In the genomic region with DNA sequence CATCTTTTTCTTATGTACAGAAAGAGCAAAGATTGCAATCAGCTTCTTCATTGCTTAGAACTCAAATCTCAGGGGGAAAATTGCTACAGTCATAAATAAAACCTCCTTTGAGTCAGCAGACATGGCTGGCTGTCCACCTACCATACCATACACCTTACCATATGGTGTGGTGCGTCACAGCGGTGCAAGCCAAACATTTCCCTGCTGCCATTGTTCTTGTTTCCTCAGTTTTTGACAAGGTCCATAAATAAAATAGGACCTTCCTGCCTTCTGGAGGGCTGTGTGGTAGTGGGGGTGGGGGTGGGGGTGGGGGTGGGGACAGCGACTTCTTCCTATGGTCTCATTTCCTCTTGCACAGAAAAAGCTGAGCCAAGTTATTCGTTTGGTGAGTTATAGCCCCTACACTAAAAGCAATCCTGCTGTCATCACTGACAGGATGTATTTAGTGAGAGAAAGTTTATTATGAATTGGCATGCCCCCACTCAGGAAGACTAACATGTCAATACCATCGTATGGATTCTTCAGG, we compare ENCODE assay signal across 17 mouse cellular contexts.
A peak's percentile ranks its signal among the peaks of the same experiment; 100 is the strongest.
DNase-seq lines count a peak whose midpoint lies in the region; ATAC-seq and TF ChIP-seq lines count a peak whose summit lies in the region.
"Had no signal": no experiment of that assay in that cellular context is flagged by ENCODE, and none has a peak within 500 bp of the region (broad histone marks: within the 10 kb centered on the region; RNA-seq: fewer than 3 reads in every experiment).

No protein-coding gene starts in this region.

- no peak for TF ChIP-seq POLR2A in cerebellum, adult 2 months (IDR thresholded peaks at IDR 0.05; ENCODE audit: borderline replicate concordance, insufficient read depth, low read length)

- no peak for ATAC-seq in hindbrain, embryonic 15.5 days (ENCODE audit: low FRiP score, low read depth)
- peak; percentile 76 for ATAC-seq in lung, embryonic 16.5 days (ENCODE audit: low read depth)
- no peak for ATAC-seq in forebrain, embryonic 16.5 days
- ATAC-seq: activated CD4-positive, CD25-positive, alpha-beta regulatory T cell, adult 4 months had no signal

- no peaks in the 10 kb centered on the region for H3K36me3 ChIP-seq in hindbrain, embryonic 15.5 days
- no peaks in the 10 kb centered on the region for H3K36me3 ChIP-seq in hindbrain, embryonic 10.5 days
- no peaks in the 10 kb centered on the region for H3K36me3 ChIP-seq in lung, embryonic 16.5 days (ENCODE audit: control insufficient read depth, insufficient read depth, low read length)
- H3K36me3 ChIP-seq in forebrain, embryonic 16.5 days (ENCODE audit: control insufficient read depth, insufficient read depth) = no peaks in the 10 kb centered on the region
- H3K36me3 ChIP-seq: liver, embryonic 13.5 days; lung, embryonic 15.5 days had no signal

- no peaks in the 10 kb centered on the region for H3K27me3 ChIP-seq in cerebellum, adult 2 months (ENCODE audit: control insufficient read depth, insufficient read depth, low read length)
- no peaks in the 10 kb centered on the region for H3K27me3 ChIP-seq in hindbrain, embryonic 15.5 days
- no peaks in the 10 kb centered on the region for H3K27me3 ChIP-seq in hindbrain, embryonic 10.5 days (ENCODE audit: insufficient read depth, poor library complexity, severe bottlenecking)
- H3K27me3 ChIP-seq in lung, embryonic 16.5 days (ENCODE audit: control insufficient read depth, insufficient read depth, low read depth, low read length) = no peaks in the 10 kb centered on the region
- no peaks in the 10 kb centered on the region for H3K27me3 ChIP-seq in forebrain, embryonic 16.5 days (replicated peaks; ENCODE audit: control insufficient read depth, insufficient read depth, low read length)
- H3K27me3 ChIP-seq: liver, embryonic 13.5 days; lung, embryonic 15.5 days had no signal

- no peak overlapping the region for H3K27ac ChIP-seq in cerebellum, adult 2 months (ENCODE audit: insufficient read depth, low read length)
- 0 out of 2 replicates have a peak overlapping the region, but pooled peaks have one; percentile 30 for H3K27ac ChIP-seq in hindbrain, embryonic 15.5 days (replicated peaks)
- H3K27ac ChIP-seq in hindbrain, embryonic 10.5 days = no peak overlapping the region
- H3K27ac ChIP-seq in lung, embryonic 16.5 days (ENCODE audit: low read length) = no peak overlapping the region
- peak overlapping the region; percentile 84 for H3K27ac ChIP-seq in forebrain, embryonic 16.5 days (ENCODE audit: low read length)
- H3K27ac ChIP-seq: liver, embryonic 13.5 days; lung, embryonic 15.5 days had no signal

- no peak overlapping the region for H3K4me3 ChIP-seq in cerebellum, adult 2 months (replicated peaks; ENCODE audit: insufficient read depth, low read depth, low read length)
- no peak overlapping the region for H3K4me3 ChIP-seq in hindbrain, embryonic 15.5 days
- no peak overlapping the region for H3K4me3 ChIP-seq in hindbrain, embryonic 10.5 days
- no peak overlapping the region for H3K4me3 ChIP-seq in lung, embryonic 16.5 days (ENCODE audit: low read length)
- no peak overlapping the region for H3K4me3 ChIP-seq in forebrain, embryonic 16.5 days (replicated peaks; ENCODE audit: low read length)
- H3K4me3 ChIP-seq: liver, embryonic 13.5 days; lung, embryonic 15.5 days had no signal

- peaks cover 5% of the 10 kb centered on the region; the same call in 1 of the 2 replicates for H3K4me1 ChIP-seq in cerebellum, adult 2 months (ENCODE audit: control insufficient read depth, insufficient read depth, low read length)
- peaks cover 18% of the 10 kb centered on the region for H3K4me1 ChIP-seq in hindbrain, embryonic 15.5 days (replicated peaks)
- H3K4me1 ChIP-seq in hindbrain, embryonic 10.5 days (replicated peaks) = no peaks in the 10 kb centered on the region
- no peaks in the 10 kb centered on the region; the same call in 1 of the 2 replicates for H3K4me1 ChIP-seq in lung, embryonic 16.5 days (replicated peaks; ENCODE audit: control insufficient read depth, insufficient read depth, low read length)
- peaks cover 3% of the 10 kb centered on the region; the same call in 1 of the 2 replicates for H3K4me1 ChIP-seq in forebrain, embryonic 16.5 days (replicated peaks; ENCODE audit: control insufficient read depth, insufficient read depth, low read length)
- H3K4me1 ChIP-seq: liver, embryonic 13.5 days had no signal

- peak; percentile 33 to 49 for DNase-seq in cerebellum, adult 2 months
- no peak for DNase-seq in cerebellum, adult 8-10 months
- DNase-seq in hindbrain, embryonic 10.5 days (ENCODE audit: low spot score) = no peak
- no peak for DNase-seq in lung, postnatal 10 days
- DNase-seq: adrenal gland, adult 8-10 months; kidney, adult 2 months; kidney, postnatal 36 days; liver, embryonic 13.5 days; thymus, adult 18-20 months; thymus, postnatal 36 days had no signal

- no peak for TF ChIP-seq CTCF in cerebellum, adult 2 months (IDR thresholded peaks at IDR 0.05; ENCODE audit: borderline replicate concordance, insufficient read depth, low read depth, low read length)

- no peak overlapping the region for H3K9ac ChIP-seq in hindbrain, embryonic 15.5 days
- no peak overlapping the region for H3K9ac ChIP-seq in lung, embryonic 16.5 days (ENCODE audit: low read length)
- no peak overlapping the region for H3K9ac ChIP-seq in forebrain, embryonic 16.5 days (replicated peaks; ENCODE audit: low read depth, low read length)
- H3K9ac ChIP-seq: liver, embryonic 13.5 days; lung, embryonic 15.5 days had no signal

- H3K9me3 ChIP-seq in hindbrain, embryonic 15.5 days = no peaks in the 10 kb centered on the region
- 0 out of 2 replicates have a peak, but pooled peaks cover 4% of the 10 kb centered on the region for H3K9me3 ChIP-seq in hindbrain, embryonic 10.5 days
- no peaks in the 10 kb centered on the region for H3K9me3 ChIP-seq in lung, embryonic 16.5 days (ENCODE audit: control insufficient read depth, low read length)
- H3K9me3 ChIP-seq in forebrain, embryonic 16.5 days (ENCODE audit: control insufficient read depth, low read length) = no peaks in the 10 kb centered on the region
- H3K9me3 ChIP-seq: liver, embryonic 13.5 days; lung, embryonic 15.5 days had no signal

- no peak overlapping the region for H3K4me2 ChIP-seq in hindbrain, embryonic 15.5 days
- no peak overlapping the region for H3K4me2 ChIP-seq in lung, embryonic 16.5 days (ENCODE audit: low read depth, low read length)
- no peak overlapping the region for H3K4me2 ChIP-seq in forebrain, embryonic 16.5 days (ENCODE audit: low read length)
- H3K4me2 ChIP-seq: heart, embryonic 11.5 days; liver, embryonic 13.5 days; lung, embryonic 15.5 days; midbrain, embryonic 11.5 days had no signal

- WGBS in cerebellum, adult 2 months = 74% methylated on average over 5 of the region's 5 CpGs
- 81% methylated on average over 5 of the region's 5 CpGs for WGBS in hindbrain, embryonic 15.5 days
- 88% methylated on average over 5 of the region's 5 CpGs for WGBS in hindbrain, embryonic 10.5 days
- 59% methylated on average over 5 of the region's 5 CpGs for WGBS in lung, embryonic 16.5 days
- 74% methylated on average over 5 of the region's 5 CpGs for WGBS in forebrain, embryonic 16.5 days

Comparison
In these comparisons a context has a peak if more than half of its experiments do, and no peak if none do; other contexts are left out.
1. DNase-seq: peak in cerebellum, adult 2 months (2 of 2); none in cerebellum, adult 8-10 months (single experiment), hindbrain, embryonic 10.5 days (single experiment) and lung, postnatal 10 days (single experiment).
2. H3K27ac ChIP-seq: peak in hindbrain, embryonic 15.5 days (single experiment) and forebrain, embryonic 16.5 days (single experiment); none in cerebellum, adult 2 months (single experiment), hindbrain, embryonic 10.5 days (single experiment) and lung, embryonic 16.5 days (single experiment).